Mouse (Mus musculus) C2C12 (cell line): Measurements from ENCODE around the gene Sstr3.

Experiments used
- CEBPB ChIP-seq: IDR thresholded peaks from one replicate; pipeline ENCODE4 v1.6.1; 2011; ENCODE audit warnings: low read depth, mild to moderate bottlenecking, control low read depth, moderate library complexity
- CTCF ChIP-seq: IDR thresholded peaks from one replicate; pipeline ENCODE4 v1.5.1; 2011; ENCODE audit not compliant: control insufficient read depth, insufficient read depth, insufficient read length
- MAX ChIP-seq: IDR thresholded peaks from one replicate; pipeline ENCODE4 v1.6.1; 2011; ENCODE audit warnings: mild to moderate bottlenecking, control low read depth
- MYOD1 ChIP-seq: IDR thresholded peaks from one replicate; pipeline ENCODE4 v1.6.1; 2011; ENCODE audit warnings: low read depth; ENCODE audit not compliant: control insufficient read depth, insufficient read length
- MYOG ChIP-seq: IDR thresholded peaks from one replicate; pipeline ENCODE4 v1.6.1; 2011; ENCODE audit not compliant: control insufficient read depth, insufficient read length; ENCODE audit errors: extremely low read depth
- USF1 ChIP-seq: IDR thresholded peaks from one replicate; pipeline ENCODE4 v1.6.1; 2011; ENCODE audit warnings: low read depth, mild to moderate bottlenecking, control low read depth, moderate library complexity

DNA sequence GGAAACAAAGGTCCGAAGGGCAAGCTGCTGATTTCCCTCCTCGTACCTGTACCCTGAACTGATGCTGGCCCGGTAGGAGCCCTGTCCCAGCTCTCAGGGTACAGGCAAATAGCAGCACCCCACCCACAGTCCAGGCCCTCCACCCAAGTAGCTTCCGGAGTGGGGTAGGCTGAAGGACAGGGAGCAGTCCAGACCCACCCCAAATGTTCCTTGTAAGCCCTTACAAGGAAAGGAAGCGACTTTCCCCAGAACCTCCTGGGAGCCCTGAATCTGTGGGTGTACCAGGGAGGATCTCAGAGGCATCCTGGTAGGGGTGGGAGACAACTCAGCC is 27.8 kb upstream of the Sstr3 start:
- no peak for TF ChIP-seq CTCF
- no peak for TF ChIP-seq MYOD1
- TF ChIP-seq MAX = no peak
- no peak for TF ChIP-seq CEBPB
- TF ChIP-seq MYOG = no peak
- TF ChIP-seq USF1 = no peak
